Comparison of ENCODE assay signal across 9 mouse cellular contexts in the genomic region with DNA sequence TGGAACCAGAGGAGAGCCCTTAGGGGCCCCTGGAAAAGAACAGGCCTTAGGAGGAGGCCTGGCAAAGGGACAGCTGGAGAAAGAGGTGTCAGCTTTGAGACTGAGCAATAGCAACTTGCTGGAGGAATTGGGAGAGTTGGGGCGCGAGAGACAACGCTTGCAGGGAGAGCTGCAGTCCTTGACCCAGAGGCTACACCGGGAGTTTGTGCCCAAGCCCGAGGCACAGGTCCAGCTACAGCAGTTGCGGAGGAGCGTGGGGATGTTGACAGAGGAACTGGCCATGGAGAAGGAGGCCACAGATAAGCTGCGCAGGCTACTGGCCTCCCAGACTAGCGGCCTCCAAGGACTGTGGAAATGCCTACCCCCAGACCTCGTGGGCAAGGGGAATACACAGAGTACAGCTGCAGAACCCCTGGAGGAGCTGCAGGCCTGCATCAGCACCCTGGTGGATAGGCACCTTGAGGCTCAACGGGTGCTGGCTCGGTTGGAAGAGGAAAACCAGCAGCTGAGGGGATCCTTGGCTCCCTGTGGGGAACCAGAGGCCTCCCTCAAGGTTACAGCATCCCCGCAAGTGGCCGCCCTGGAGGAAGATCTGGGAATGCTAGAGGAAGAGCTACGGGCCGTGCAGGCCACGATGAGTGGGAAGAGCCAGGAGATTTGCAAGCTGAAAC. TPM values are rescaled to one million over a fixed set of nuclear protein-coding genes. Genes with fewer than 3 reads are reported as not detected.
DNase-seq lines count a peak whose midpoint lies in the region; ATAC-seq and TF ChIP-seq lines count a peak whose summit lies in the region.
"Had no signal": no experiment of that assay in that cellular context is flagged by ENCODE, and none has a peak within 500 bp of the region (broad histone marks: within the 10 kb centered on the region; RNA-seq: fewer than 3 reads in every experiment).

No protein-coding gene starts in this region.

- peaks cover 5% of the 10 kb centered on the region; the same call in 1 of the 2 replicates for H3K4me1 ChIP-seq in kidney, embryonic 14.5 days (ENCODE audit: control insufficient read depth, insufficient read depth, low read length)
- peaks cover 11% of the 10 kb centered on the region for H3K4me1 ChIP-seq in embryonic facial prominence, embryonic 10.5 days
- peaks cover 11% of the 10 kb centered on the region for H3K4me1 ChIP-seq in hindbrain, embryonic 15.5 days (replicated peaks)
- no peaks in the 10 kb centered on the region for H3K4me1 ChIP-seq in midbrain, postnatal 0 days (ENCODE audit: insufficient read depth, low read length)

- peaks cover 6% of the 10 kb centered on the region for H3K27me3 ChIP-seq in kidney, embryonic 14.5 days (ENCODE audit: control insufficient read depth, insufficient read depth, low read length)
- peaks cover 72% of the 10 kb centered on the region for H3K27me3 ChIP-seq in embryonic facial prominence, embryonic 10.5 days (replicated peaks; ENCODE audit: low read depth, poor library complexity, severe bottlenecking)
- H3K27me3 ChIP-seq in hindbrain, embryonic 15.5 days: peaks cover 4% of the 10 kb centered on the region; the same call in 1 of the 2 replicates
- peaks cover 5% of the 10 kb centered on the region; the same call in 1 of the 2 replicates for H3K27me3 ChIP-seq in midbrain, postnatal 0 days (ENCODE audit: insufficient read depth, low read length)

- no peaks in the 10 kb centered on the region for H3K36me3 ChIP-seq in kidney, embryonic 14.5 days (ENCODE audit: control insufficient read depth, insufficient read depth, low read length)
- H3K36me3 ChIP-seq in embryonic facial prominence, embryonic 10.5 days (replicated peaks): no peaks in the 10 kb centered on the region
- no peaks in the 10 kb centered on the region for H3K36me3 ChIP-seq in hindbrain, embryonic 15.5 days
- H3K36me3 ChIP-seq in midbrain, postnatal 0 days (ENCODE audit: insufficient read depth, low read length): no peaks in the 10 kb centered on the region

- no peaks in the 10 kb centered on the region for H3K9me3 ChIP-seq in kidney, embryonic 14.5 days (ENCODE audit: control insufficient read depth, low read length)
- H3K9me3 ChIP-seq in embryonic facial prominence, embryonic 10.5 days: no peaks in the 10 kb centered on the region
- H3K9me3 ChIP-seq in hindbrain, embryonic 15.5 days: no peaks in the 10 kb centered on the region
- H3K9me3 ChIP-seq in midbrain, postnatal 0 days (ENCODE audit: low read length): no peaks in the 10 kb centered on the region

- peak overlapping the region; percentile 27 for H3K4me3 ChIP-seq in kidney, embryonic 14.5 days (ENCODE audit: low read length)
- peak overlapping the region; percentile 46 for H3K4me3 ChIP-seq in embryonic facial prominence, embryonic 10.5 days
- H3K4me3 ChIP-seq in hindbrain, embryonic 15.5 days: peak overlapping the region; percentile 5; the same call in 1 of the 2 replicates
- H3K4me3 ChIP-seq in midbrain, postnatal 0 days (ENCODE audit: low read depth, low read length): no peak overlapping the region

- intact Hi-C loops in left cerebral cortex, postnatal 25 days (cut with DNase I): no loop called here

- peak overlapping the region; percentile 42 for H3K9ac ChIP-seq in kidney, embryonic 14.5 days (ENCODE audit: low read depth, low read length)
- no peak overlapping the region for H3K9ac ChIP-seq in hindbrain, embryonic 15.5 days
- H3K9ac ChIP-seq in midbrain, postnatal 0 days (replicated peaks; ENCODE audit: low read length, poor library complexity, severe bottlenecking): no peak overlapping the region

- H3K27ac ChIP-seq in kidney, embryonic 14.5 days (ENCODE audit: low read depth, low read length): no peak overlapping the region
- H3K27ac ChIP-seq in embryonic facial prominence, embryonic 10.5 days (replicated peaks): no peak overlapping the region
- no peak overlapping the region for H3K27ac ChIP-seq in hindbrain, embryonic 15.5 days (replicated peaks)
- H3K27ac ChIP-seq in midbrain, postnatal 0 days (ENCODE audit: low read depth, low read length): no peak overlapping the region

- ATAC-seq in kidney, embryonic 14.5 days (ENCODE audit: low FRiP score, low TSS enrichment): no peak
- ATAC-seq in hindbrain, embryonic 15.5 days (ENCODE audit: low FRiP score, low read depth): no peak
- no peak for ATAC-seq in midbrain, postnatal 0 days (ENCODE audit: low FRiP score)
- no peak for ATAC-seq in cerebellum, adult (ENCODE audit: insufficient number of reproducible peaks, low FRiP score, low TSS enrichment)
- ATAC-seq in megakaryocyte-erythroid progenitor cell, adult 5-6 weeks (replicated peaks; ENCODE audit: low FRiP score, low TSS enrichment, poor library complexity, severe bottlenecking): no peak

- no peak for TF ChIP-seq CTCF in midbrain, postnatal 0 days (IDR thresholded peaks at IDR 0.05)

- no peak for DNase-seq in kidney, postnatal 4 days
- DNase-seq in embryonic facial prominence, embryonic 10.5 days (ENCODE audit: low spot score): no peak
- DNase-seq in midbrain, postnatal 0 days (ENCODE audit: low spot score): no peak
- no peak for DNase-seq in left cerebral cortex, postnatal 25 days (ENCODE audit: low spot score in 2 of 2)
- DNase-seq: cerebellum, adult 8-10 months had no signal

- WGBS in kidney, embryonic 14.5 days: 53% methylated on average over 17 of the region's 17 CpGs
- WGBS in embryonic facial prominence, embryonic 10.5 days: 58% methylated on average over 17 of the region's 17 CpGs
- WGBS in hindbrain, embryonic 15.5 days: 61% methylated on average over 17 of the region's 17 CpGs
- 71% methylated on average over 17 of the region's 17 CpGs for WGBS in midbrain, postnatal 0 days

- H3K4me2 ChIP-seq in kidney, embryonic 14.5 days (replicated peaks; ENCODE audit: low read depth, low read length): peak overlapping the region; percentile 44
- peak overlapping the region; percentile 50 for H3K4me2 ChIP-seq in hindbrain, embryonic 15.5 days
- H3K4me2 ChIP-seq in midbrain, postnatal 0 days (ENCODE audit: low read depth, low read length, poor library complexity, severe bottlenecking): peak overlapping the region; percentile 32

RNA-seq across cellular contexts. Expression of a gene that starts 11.9 kb away (rescaled TPM):
- 36.5 and 55.7 TPM in 2 replicates for polyA plus RNA-seq in kidney, embryonic 14.5 days (2014; fragmentation: Nextera tagmentation; extraction: Ambion mirVana)
- polyA plus RNA-seq in embryonic facial prominence, embryonic 10.5 days (2016; fragmentation: Nextera tagmentation; extraction: Ambion mirVana): 45.2 and 53.4 TPM in 2 replicates
- polyA plus RNA-seq in hindbrain, embryonic 15.5 days (2015; fragmentation: Nextera tagmentation; extraction: Ambion mirVana): 38.3 and 42.6 TPM in 2 replicates
- total RNA-seq in midbrain, postnatal 0 days (2014; rRNA removed): 33.1 and 46.0 TPM in 2 replicates
- 44.2 and 49.7 TPM in 2 replicates for polyA plus RNA-seq in midbrain, postnatal 0 days (2015; fragmentation: Nextera tagmentation; extraction: Ambion mirVana)
- 10 to 100 TPM; 23.4 to 24.5 TPM for total RNA-seq in left cerebral cortex, postnatal 25 days (2021)
- total RNA-seq in megakaryocyte-erythroid progenitor cell, adult 5-6 weeks (2014; fragmentation: Nextera tagmentation): 11.0 and 14.2 TPM in 2 replicates
- total RNA-seq in megakaryocyte-erythroid progenitor cell, adult 5-6 weeks (2017): 1.7 and 2.9 TPM in 2 replicates

RNA-seq across cellular contexts. Expression of a gene that starts 14.4 kb away (rescaled TPM):
- polyA plus RNA-seq in kidney, embryonic 14.5 days (2014; fragmentation: Nextera tagmentation; extraction: Ambion mirVana): 0.33 and 0.37 TPM in 2 replicates
- 0.11 and 0.14 TPM in 2 replicates for polyA plus RNA-seq in embryonic facial prominence, embryonic 10.5 days (2016; fragmentation: Nextera tagmentation; extraction: Ambion mirVana)
- 2.2 and 2.7 TPM in 2 replicates for polyA plus RNA-seq in hindbrain, embryonic 15.5 days (2015; fragmentation: Nextera tagmentation; extraction: Ambion mirVana)
- 4.9 and 8.5 TPM in 2 replicates for total RNA-seq in midbrain, postnatal 0 days (2014; rRNA removed)
- polyA plus RNA-seq in midbrain, postnatal 0 days (2015; fragmentation: Nextera tagmentation; extraction: Ambion mirVana): 3.7 and 4.3 TPM in 2 replicates
- total RNA-seq in left cerebral cortex, postnatal 25 days (2021): 1 to 10 TPM; 6.8 to 7.0 TPM
- total RNA-seq in megakaryocyte-erythroid progenitor cell, adult 5-6 weeks (2014; fragmentation: Nextera tagmentation): 0.17 TPM in 1 of 2 replicates, not detected in the other
- total RNA-seq in megakaryocyte-erythroid progenitor cell, adult 5-6 weeks (2017): 0.11 TPM in 1 of 2 replicates, not detected in the other

RNA-seq across cellular contexts. Expression of a gene that starts 24.1 kb away (rescaled TPM):
- 10.4 and 10.8 TPM in 2 replicates for polyA plus RNA-seq in kidney, embryonic 14.5 days (2014; fragmentation: Nextera tagmentation; extraction: Ambion mirVana)
- 12.9 and 13.0 TPM in 2 replicates for polyA plus RNA-seq in embryonic facial prominence, embryonic 10.5 days (2016; fragmentation: Nextera tagmentation; extraction: Ambion mirVana)
- polyA plus RNA-seq in hindbrain, embryonic 15.5 days (2015; fragmentation: Nextera tagmentation; extraction: Ambion mirVana): 19.0 and 19.4 TPM in 2 replicates
- 6.5 and 11.9 TPM in 2 replicates for total RNA-seq in midbrain, postnatal 0 days (2014; rRNA removed)
- polyA plus RNA-seq in midbrain, postnatal 0 days (2015; fragmentation: Nextera tagmentation; extraction: Ambion mirVana): 18.5 and 20.6 TPM in 2 replicates
- 10 to 100 TPM in 1 of 2 experiments, 1 to 10 TPM in 1; 7.6 to 10.0 TPM for total RNA-seq in left cerebral cortex, postnatal 25 days (2021)
- not detected in 2 replicates for total RNA-seq in megakaryocyte-erythroid progenitor cell, adult 5-6 weeks (2014; fragmentation: Nextera tagmentation)
- total RNA-seq in megakaryocyte-erythroid progenitor cell, adult 5-6 weeks (2017): not detected in 2 replicates

RNA-seq across cellular contexts. Expression of a gene that starts 38.9 kb away (rescaled TPM):
- polyA plus RNA-seq in kidney, embryonic 14.5 days (2014; fragmentation: Nextera tagmentation; extraction: Ambion mirVana): 0.73 and 1.1 TPM in 2 replicates
- 0.39 and 0.55 TPM in 2 replicates for polyA plus RNA-seq in embryonic facial prominence, embryonic 10.5 days (2016; fragmentation: Nextera tagmentation; extraction: Ambion mirVana)
- polyA plus RNA-seq in hindbrain, embryonic 15.5 days (2015; fragmentation: Nextera tagmentation; extraction: Ambion mirVana): 1.1 and 1.4 TPM in 2 replicates
- total RNA-seq in midbrain, postnatal 0 days (2014; rRNA removed): 3.0 and 3.3 TPM in 2 replicates
- 0.83 and 1.0 TPM in 2 replicates for polyA plus RNA-seq in midbrain, postnatal 0 days (2015; fragmentation: Nextera tagmentation; extraction: Ambion mirVana)
- 1 to 10 TPM; 2.3 to 3.5 TPM for total RNA-seq in left cerebral cortex, postnatal 25 days (2021)
- 0.10 and 4.4 TPM in 2 replicates for total RNA-seq in megakaryocyte-erythroid progenitor cell, adult 5-6 weeks (2014; fragmentation: Nextera tagmentation)
- total RNA-seq in megakaryocyte-erythroid progenitor cell, adult 5-6 weeks (2017): 0.08 and 0.28 TPM in 2 replicates

RNA-seq across cellular contexts. Expression of a gene that starts 43.1 kb away (rescaled TPM):
- 30.3 and 38.5 TPM in 2 replicates for polyA plus RNA-seq in kidney, embryonic 14.5 days (2014; fragmentation: Nextera tagmentation; extraction: Ambion mirVana)
- polyA plus RNA-seq in embryonic facial prominence, embryonic 10.5 days (2016; fragmentation: Nextera tagmentation; extraction: Ambion mirVana): 44.1 and 47.6 TPM in 2 replicates
- 29.7 and 31.1 TPM in 2 replicates for polyA plus RNA-seq in hindbrain, embryonic 15.5 days (2015; fragmentation: Nextera tagmentation; extraction: Ambion mirVana)
- 12.6 and 14.7 TPM in 2 replicates for total RNA-seq in midbrain, postnatal 0 days (2014; rRNA removed)
- 26.4 and 30.7 TPM in 2 replicates for polyA plus RNA-seq in midbrain, postnatal 0 days (2015; fragmentation: Nextera tagmentation; extraction: Ambion mirVana)
- 10 to 100 TPM; 25.0 to 27.5 TPM for total RNA-seq in left cerebral cortex, postnatal 25 days (2021)
- total RNA-seq in megakaryocyte-erythroid progenitor cell, adult 5-6 weeks (2014; fragmentation: Nextera tagmentation): 37.2 and 41.7 TPM in 2 replicates
- total RNA-seq in megakaryocyte-erythroid progenitor cell, adult 5-6 weeks (2017): 17.6 and 28.0 TPM in 2 replicates
